Comparison of ENCODE assay signal across 11 mouse cellular contexts in the genomic region with DNA sequence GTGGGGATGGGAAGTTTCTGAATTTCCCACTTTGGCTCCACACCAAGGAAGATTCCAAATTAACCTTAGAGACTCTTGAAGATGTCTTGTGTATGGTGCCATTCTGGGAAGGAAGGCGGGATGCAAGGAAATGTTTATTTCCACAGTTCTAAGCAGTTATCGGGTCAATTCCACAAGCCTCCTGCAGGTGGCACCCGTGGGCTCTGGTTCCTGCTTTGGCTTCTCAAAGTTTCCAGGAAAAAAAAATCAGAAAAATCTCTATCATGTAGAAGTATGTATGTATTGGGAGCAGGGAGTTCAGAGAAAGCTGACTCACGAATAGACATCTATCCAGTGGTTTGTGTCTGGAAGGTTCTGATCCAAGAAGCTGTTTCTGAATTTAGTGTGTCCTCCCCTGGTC. TPM values are rescaled to one million over a fixed set of nuclear protein-coding genes. Genes with fewer than 3 reads are reported as not detected.
A peak's percentile ranks its signal among the peaks of the same experiment; 100 is the strongest.
DNase-seq lines count a peak whose midpoint lies in the region; ATAC-seq and TF ChIP-seq lines count a peak whose summit lies in the region.
"Had no signal": no experiment of that assay in that cellular context is flagged by ENCODE, and none has a peak within 500 bp of the region (broad histone marks: within the 10 kb centered on the region; RNA-seq: fewer than 3 reads in every experiment).

No protein-coding gene starts in this region.

- peak; percentile 17 to 31 for DNase-seq in heart, postnatal 36 days
- no peak for DNase-seq in heart, adult 9 months (ENCODE audit: low spot score in 2 of 2)
- peak; percentile 52 to 59 for DNase-seq in right cerebral cortex, adult 2 months (ENCODE audit: low spot score in 2 of 2)
- no peak for DNase-seq in right cerebral cortex, postnatal 25 days
- DNase-seq in kidney, postnatal 36 days, result peak; percentile 17 to 69
- DNase-seq in stomach, postnatal 0 days (ENCODE audit: low spot score), result peak; percentile 57
- DNase-seq in layer of hippocampus, adult 9-10 months (ENCODE audit: low spot score), result no peak
- DNase-seq: liver, embryonic 13.5 days had no signal

- no peaks in the 10 kb centered on the region for H3K36me3 ChIP-seq in stomach, postnatal 0 days (ENCODE audit: control insufficient read depth, insufficient read depth, low read length)
- H3K36me3 ChIP-seq: embryonic facial prominence, embryonic 13.5 days; liver, embryonic 13.5 days; stomach, embryonic 15.5 days had no signal

- WGBS in stomach, postnatal 0 days, result 0% methylated on average over 4 of the region's 4 CpGs

- no peaks in the 10 kb centered on the region for H3K9me3 ChIP-seq in stomach, postnatal 0 days (ENCODE audit: control insufficient read depth, low read length)
- H3K9me3 ChIP-seq: embryonic facial prominence, embryonic 13.5 days; liver, embryonic 13.5 days; stomach, embryonic 15.5 days had no signal

- H3K4me3 ChIP-seq in bone marrow macrophage, adult 2 months (ENCODE audit: insufficient read depth, low read length), result no peak overlapping the region
- H3K4me3 ChIP-seq in stomach, postnatal 0 days (ENCODE audit: low read depth, low read length), result no peak overlapping the region
- H3K4me3 ChIP-seq: embryonic facial prominence, embryonic 13.5 days; liver, embryonic 13.5 days; stomach, embryonic 15.5 days had no signal

- no peak overlapping the region for H3K9ac ChIP-seq in stomach, postnatal 0 days (ENCODE audit: low read length)
- H3K9ac ChIP-seq: embryonic facial prominence, embryonic 13.5 days; liver, embryonic 13.5 days; stomach, embryonic 15.5 days had no signal

- H3K27ac ChIP-seq in bone marrow macrophage, adult 2 months (ENCODE audit: insufficient read depth, low read depth, low read length), result no peak overlapping the region
- no peak overlapping the region for H3K27ac ChIP-seq in stomach, postnatal 0 days (replicated peaks)
- H3K27ac ChIP-seq: embryonic facial prominence, embryonic 13.5 days; liver, embryonic 13.5 days; stomach, embryonic 15.5 days had no signal

- H3K4me1 ChIP-seq in bone marrow macrophage, adult 2 months (ENCODE audit: control insufficient read depth, insufficient read depth, low read length), result no peaks in the 10 kb centered on the region
- H3K4me1 ChIP-seq in stomach, postnatal 0 days (replicated peaks; ENCODE audit: control insufficient read depth, insufficient read depth), result no peaks in the 10 kb centered on the region
- H3K4me1 ChIP-seq: embryonic facial prominence, embryonic 13.5 days; liver, embryonic 13.5 days; stomach, embryonic 15.5 days had no signal

- TF ChIP-seq CTCF in bone marrow macrophage, adult 2 months (IDR thresholded peaks at IDR 0.05; ENCODE audit: low read depth, low read length), result peak; percentile 59; the same call in 1 of the 2 replicates
- TF ChIP-seq CTCF in stomach, postnatal 0 days (IDR thresholded peaks at IDR 0.05; ENCODE audit: low read depth), result peak; percentile 84

- peaks cover 11% of the 10 kb centered on the region; the same call in 1 of the 2 replicates for H3K27me3 ChIP-seq in stomach, postnatal 0 days (ENCODE audit: control insufficient read depth, insufficient read depth, low read length)

- TF ChIP-seq POLR2A in bone marrow macrophage, adult 2 months (IDR thresholded peaks at IDR 0.05; ENCODE audit: borderline replicate concordance, low read depth, low read length), result no peak

- H3K4me2 ChIP-seq in stomach, postnatal 0 days (replicated peaks; ENCODE audit: low read depth), result no peak overlapping the region
- H3K4me2 ChIP-seq: embryonic facial prominence, embryonic 13.5 days; liver, embryonic 13.5 days; stomach, embryonic 15.5 days had no signal

- TF ChIP-seq EP300 in stomach, postnatal 0 days (optimal IDR thresholded peaks at IDR 0.05), result no peak

- no peak for ATAC-seq in stomach, postnatal 0 days (ENCODE audit: low FRiP score, low TSS enrichment)

- intact Hi-C loops in heart, postnatal 36 days (cut with DNase I), result loop anchor here (1.0 kb wide), 1 partner anchor 130 kb away; no protein-coding TSS in a partner anchor

RNA-seq across cellular contexts. Expression of gene Hmx1, which starts 9.1 kb away (rescaled TPM):
- not detected for total RNA-seq in heart, postnatal 36 days (2021)
- polyA plus RNA-seq in bone marrow macrophage, adult 2 months (2012; ENCODE audit: insufficient read depth, insufficient read length, missing spikeins), result not detected in 2 replicates
- not detected in 2 replicates for polyA plus RNA-seq in stomach, postnatal 0 days (2015; fragmentation: Nextera tagmentation; extraction: Ambion mirVana)
- polyA plus RNA-seq: liver, embryonic 13.5 days had no signal

Comparison
In these comparisons a context has a peak if more than half of its experiments do, and no peak if none do; other contexts are left out.
1. DNase-seq: peak in heart, postnatal 36 days (2 of 2), right cerebral cortex, adult 2 months (2 of 2), kidney, postnatal 36 days (2 of 2) and stomach, postnatal 0 days (single experiment); none in heart, adult 9 months (0 of 2), right cerebral cortex, postnatal 25 days (single experiment) and layer of hippocampus, adult 9-10 months (single experiment).